Comparison of ENCODE assay signal across 11 mouse cellular contexts in genomic region chrX:96006395-96006794, GRCm38 (mm10). TPM values are rescaled to one million over a fixed set of nuclear protein-coding genes. Genes with fewer than 3 reads are reported as not detected.
DNase-seq lines count a peak whose midpoint lies in the region; ATAC-seq and TF ChIP-seq lines count a peak whose summit lies in the region.
"Had no signal": no experiment of that assay in that cellular context is flagged by ENCODE, and none has a peak within 500 bp of the region (broad histone marks: within the 10 kb centered on the region; RNA-seq: fewer than 3 reads in every experiment).

No protein-coding gene starts in this region.

- no peaks in the 10 kb centered on the region for H3K79me2 ChIP-seq in CH12.LX (replicated peaks; ENCODE audit: control insufficient read depth, extremely low read depth, insufficient read depth, poor library complexity, severe bottlenecking)

- dilution Hi-C loops in CH12.LX (cut with MboI; ENCODE audit: extremely low pct_ligation_motif_present, extremely low pct_unique_long_range_greater_than_20kb, low sequenced_read_pairs) = no loop called here

- no peak overlapping the region for H3K4me3 ChIP-seq in heart, postnatal 0 days (ENCODE audit: low read depth, low read length)
- no peak overlapping the region for H3K4me3 ChIP-seq in heart, embryonic 10.5 days
- no peak overlapping the region for H3K4me3 ChIP-seq in lung, postnatal 0 days (ENCODE audit: low read depth, low read length)
- no peak overlapping the region for H3K4me3 ChIP-seq in CH12.LX (replicated peaks in 1 of 3; ENCODE audit: low read depth in 2 of 3, low read length in 2 of 3, poor library complexity in 1 of 3)
- H3K4me3 ChIP-seq: embryonic facial prominence, embryonic 15.5 days; limb, embryonic 10.5 days; neural tube, embryonic 12.5 days had no signal

- no peak for ATAC-seq in heart, postnatal 0 days (ENCODE audit: insufficient read depth, low read depth)
- no peak for ATAC-seq in lung, postnatal 0 days

- no peak overlapping the region for H3K27ac ChIP-seq in heart, postnatal 0 days (ENCODE audit: low read depth)
- H3K27ac ChIP-seq in heart, embryonic 10.5 days = no peak overlapping the region
- H3K27ac ChIP-seq in lung, postnatal 0 days (ENCODE audit: low read length) = no peak overlapping the region
- H3K27ac ChIP-seq in CH12.LX (ENCODE audit: insufficient read depth, low read depth) = no peak overlapping the region
- H3K27ac ChIP-seq: embryonic facial prominence, embryonic 15.5 days; limb, embryonic 10.5 days; neural tube, embryonic 12.5 days had no signal

- DNase-seq in heart, postnatal 0 days (ENCODE audit: low spot score) = peak; percentile 5
- no peak for DNase-seq in heart, embryonic 10.5 days (ENCODE audit: low spot score)
- DNase-seq in lung, postnatal 0 days (ENCODE audit: low spot score) = peak; percentile 27
- DNase-seq in lung, postnatal 36 days = no peak
- DNase-seq in CH12.LX (ENCODE audit: extremely low read depth) (no peak), adipocyte (ENCODE audit: low spot score) (peak; percentile 43)
- no peak for DNase-seq in yolk sac, embryonic 10.5 days (ENCODE audit: low spot score)
- DNase-seq: thymus, postnatal 14 days had no signal

- peak; percentile 46 for TF ChIP-seq CTCF in heart, postnatal 0 days (IDR thresholded peaks at IDR 0.05; ENCODE audit: low read depth)
- peak; percentile 57 for TF ChIP-seq CTCF in lung, postnatal 0 days (IDR thresholded peaks at IDR 0.05)
- peak in 1 of 2 experiments; percentile 66; a peak in 2 of 4 replicates for TF ChIP-seq CTCF in CH12.LX (conservative IDR thresholded peaks at IDR 0.05 in 1 of 2, IDR thresholded peaks at IDR 0.05 in 1 of 2; ENCODE audit: low read depth in 2 of 2, low read length in 2 of 2)

- in situ Hi-C loops in CH12.LX (cut with MboI; ENCODE audit: low pct_ligation_motif_present, low pct_unique_long_range_greater_than_20kb, low sequenced_read_pairs) = loop anchor here (25.0 kb wide), 1 partner anchor 881 kb away; no protein-coding TSS in a partner anchor

- no peaks in the 10 kb centered on the region for H3K27me3 ChIP-seq in heart, postnatal 0 days (ENCODE audit: control insufficient read depth, insufficient read depth, low read length)
- no peaks in the 10 kb centered on the region for H3K27me3 ChIP-seq in heart, embryonic 10.5 days (ENCODE audit: insufficient read depth, poor library complexity, severe bottlenecking)
- no peaks in the 10 kb centered on the region for H3K27me3 ChIP-seq in lung, postnatal 0 days (replicated peaks; ENCODE audit: insufficient read depth, low read length)
- no peaks in the 10 kb centered on the region for H3K27me3 ChIP-seq in CH12.LX (replicated peaks)
- H3K27me3 ChIP-seq: embryonic facial prominence, embryonic 15.5 days; neural tube, embryonic 12.5 days had no signal

- 52% methylated on average over 6 of the region's 6 CpGs for WGBS in heart, postnatal 0 days
- WGBS in heart, embryonic 10.5 days = 59% methylated on average over 6 of the region's 6 CpGs
- 61% methylated on average over 6 of the region's 6 CpGs for WGBS in lung, postnatal 0 days

- H3K4me1 ChIP-seq in heart, postnatal 0 days (ENCODE audit: control insufficient read depth, insufficient read depth) = no peaks in the 10 kb centered on the region
- no peaks in the 10 kb centered on the region for H3K4me1 ChIP-seq in heart, embryonic 10.5 days
- no peaks in the 10 kb centered on the region for H3K4me1 ChIP-seq in lung, postnatal 0 days (ENCODE audit: insufficient read depth, low read depth, low read length)
- H3K4me1 ChIP-seq in CH12.LX (ENCODE audit: control insufficient read depth in 1 of 2, insufficient read depth in 2 of 2) = no peaks in the 10 kb centered on the region
- H3K4me1 ChIP-seq: embryonic facial prominence, embryonic 15.5 days; limb, embryonic 10.5 days; neural tube, embryonic 12.5 days had no signal

- no peak overlapping the region for H3K4me2 ChIP-seq in heart, postnatal 0 days (ENCODE audit: low read depth, low read length)
- H3K4me2 ChIP-seq in lung, postnatal 0 days (replicated peaks; ENCODE audit: low read depth, low read length) = no peak overlapping the region
- H3K4me2 ChIP-seq in CH12.LX (ENCODE audit: insufficient read depth, low read depth, poor library complexity, severe bottlenecking) = no peak overlapping the region
- H3K4me2 ChIP-seq: embryonic facial prominence, embryonic 15.5 days; neural tube, embryonic 12.5 days had no signal

- no peak for TF ChIP-seq POLR2A in CH12.LX (IDR thresholded peaks at IDR 0.05; ENCODE audit: low read depth, low read length)

- H3K36me3 ChIP-seq in heart, postnatal 0 days (replicated peaks; ENCODE audit: control insufficient read depth, insufficient read depth, low read length) = no peaks in the 10 kb centered on the region
- no peaks in the 10 kb centered on the region for H3K36me3 ChIP-seq in heart, embryonic 10.5 days
- H3K36me3 ChIP-seq in lung, postnatal 0 days (ENCODE audit: insufficient read depth, low read length) = no peaks in the 10 kb centered on the region
- no peaks in the 10 kb centered on the region for H3K36me3 ChIP-seq in CH12.LX (replicated peaks in 1 of 2; ENCODE audit: control insufficient read depth in 1 of 2, insufficient read depth in 1 of 2, low read length in 1 of 2)
- H3K36me3 ChIP-seq: embryonic facial prominence, embryonic 15.5 days; limb, embryonic 10.5 days; neural tube, embryonic 12.5 days had no signal

- no peak for TF ChIP-seq EP300 in heart, postnatal 0 days (IDR thresholded peaks at IDR 0.05; ENCODE audit: low read depth)
- no peak for TF ChIP-seq EP300 in lung, postnatal 0 days (IDR thresholded peaks at IDR 0.05)
- TF ChIP-seq EP300 in CH12.LX (IDR thresholded peaks at IDR 0.05; ENCODE audit: low read length) = no peak

- H3K9me3 ChIP-seq in heart, postnatal 0 days (replicated peaks; ENCODE audit: control insufficient read depth, low read length) = no peaks in the 10 kb centered on the region
- no peaks in the 10 kb centered on the region for H3K9me3 ChIP-seq in heart, embryonic 10.5 days
- H3K9me3 ChIP-seq in lung, postnatal 0 days (ENCODE audit: low read length) = no peaks in the 10 kb centered on the region
- no peaks in the 10 kb centered on the region for H3K9me3 ChIP-seq in CH12.LX (replicated peaks; ENCODE audit: low read length)
- H3K9me3 ChIP-seq: embryonic facial prominence, embryonic 15.5 days; limb, embryonic 10.5 days; neural tube, embryonic 12.5 days had no signal

- H3K9ac ChIP-seq in heart, postnatal 0 days (replicated peaks; ENCODE audit: low read depth, low read length) = no peak overlapping the region
- H3K9ac ChIP-seq in lung, postnatal 0 days (replicated peaks; ENCODE audit: low read depth) = no peak overlapping the region
- H3K9ac ChIP-seq in CH12.LX (ENCODE audit: insufficient read depth, low read depth) = no peak overlapping the region
- H3K9ac ChIP-seq: embryonic facial prominence, embryonic 15.5 days; neural tube, embryonic 12.5 days had no signal

- peak; percentile 76 for TF ChIP-seq RAD21 in CH12.LX (IDR thresholded peaks at IDR 0.05; ENCODE audit: low read depth, low read length)

TF ChIP-seq in CH12.LX, 34 proteins besides CTCF, POLR2A, EP300 and RAD21:
- TF ChIP-seq SMC3 (IDR thresholded peaks at IDR 0.05; ENCODE audit: low read depth, low read length) = peak; percentile 57
- TF ChIP-seq MXI1 (IDR thresholded peaks at IDR 0.05; ENCODE audit: low read depth, low read length) = no peak

RNA-seq across cellular contexts. Expression of gene Las1l, which starts 49.6 kb away (rescaled TPM):
- total RNA-seq in heart, postnatal 0 days (2014; rRNA removed; ENCODE audit: low replicate concordance) = 14.4 and 15.2 TPM in 2 replicates
- 39.5 and 43.4 TPM in 2 replicates for polyA plus RNA-seq in heart, postnatal 0 days (2015; fragmentation: Nextera tagmentation; extraction: Ambion mirVana)
- polyA plus RNA-seq in heart, embryonic 10.5 days (2016; fragmentation: Nextera tagmentation; extraction: Ambion mirVana) = 72.8 and 73.4 TPM in 2 replicates
- polyA plus RNA-seq in lung, postnatal 0 days (2015; fragmentation: Nextera tagmentation; extraction: Ambion mirVana) = 28.9 and 32.7 TPM in 2 replicates
- total RNA-seq in CH12.LX (2012; rRNA removed) (33.1 and 37.5 TPM in 2 replicates), CH12.LX (2014; rRNA removed) (31.9 and 33.5 TPM in 2 replicates)
- polyA plus RNA-seq in CH12.LX (2012; ENCODE audit: insufficient read length, low read depth) = 108 and 119 TPM in 2 replicates

Comparison
In these comparisons a context has a peak if more than half of its experiments do, and no peak if none do; other contexts are left out.
1. DNase-seq: peak in heart, postnatal 0 days (single experiment), lung, postnatal 0 days (single experiment) and adipocyte (single experiment); none in heart, embryonic 10.5 days (single experiment), lung, postnatal 36 days (single experiment), CH12.LX (single experiment) and yolk sac, embryonic 10.5 days (single experiment).